Comparison of ENCODE assay signal across 30 mouse cellular contexts in genomic region chr19:45207153-45207552, GRCm38 (mm10). TPM values are rescaled to one million over a fixed set of nuclear protein-coding genes. Genes with fewer than 3 reads are reported as not detected.
A peak's percentile ranks its signal among the peaks of the same experiment; 100 is the strongest.
DNase-seq lines count a peak whose midpoint lies in the region; ATAC-seq and TF ChIP-seq lines count a peak whose summit lies in the region.
"Had no signal": no experiment of that assay in that cellular context is flagged by ENCODE, and none has a peak within 500 bp of the region (broad histone marks: within the 10 kb centered on the region; RNA-seq: fewer than 3 reads in every experiment).

No protein-coding gene starts in this region.

- no peak for ATAC-seq in heart, embryonic 12.5 days (ENCODE audit: insufficient number of reproducible peaks, low FRiP score)
- ATAC-seq in kidney, embryonic 16.5 days (ENCODE audit: low FRiP score, low TSS enrichment) = no peak
- ATAC-seq in kidney, embryonic 15.5 days (replicated peaks; ENCODE audit: low FRiP score) = no peak
- ATAC-seq in stomach, embryonic 16.5 days (ENCODE audit: insufficient read depth, low FRiP score) = no peak
- no peak for ATAC-seq in stomach, postnatal 0 days (ENCODE audit: low FRiP score, low TSS enrichment)
- no peak for ATAC-seq in liver, embryonic 12.5 days
- ATAC-seq: CD4-positive, CD25-positive, alpha-beta regulatory T cell, adult 4 months; forebrain, embryonic 16.5 days; inflammation-experienced regulatory T-cells, adult 6 months; Patski had no signal

- no peaks in the 10 kb centered on the region for H3K36me3 ChIP-seq in heart, embryonic 12.5 days
- no peaks in the 10 kb centered on the region for H3K36me3 ChIP-seq in kidney, embryonic 16.5 days (ENCODE audit: insufficient read depth, low read length)
- H3K36me3 ChIP-seq in kidney, embryonic 15.5 days = no peaks in the 10 kb centered on the region
- H3K36me3 ChIP-seq in stomach, embryonic 16.5 days (ENCODE audit: control insufficient read depth, insufficient read depth, low read length) = no peaks in the 10 kb centered on the region
- no peaks in the 10 kb centered on the region for H3K36me3 ChIP-seq in stomach, postnatal 0 days (ENCODE audit: control insufficient read depth, insufficient read depth, low read length)
- H3K36me3 ChIP-seq in liver, embryonic 12.5 days = no peaks in the 10 kb centered on the region
- H3K36me3 ChIP-seq: G1E; limb, embryonic 15.5 days; liver, embryonic 15.5 days; neural tube, embryonic 12.5 days had no signal

- H3K27me3 ChIP-seq in heart, embryonic 12.5 days (replicated peaks) = peaks cover 11% of the 10 kb centered on the region; the same call in 1 of the 2 replicates
- H3K27me3 ChIP-seq in kidney, embryonic 16.5 days (ENCODE audit: insufficient read depth, low read length) = no peaks in the 10 kb centered on the region; the same call in 1 of the 2 replicates
- peaks cover 9% of the 10 kb centered on the region; the same call in 1 of the 2 replicates for H3K27me3 ChIP-seq in kidney, embryonic 15.5 days
- H3K27me3 ChIP-seq in stomach, embryonic 16.5 days (ENCODE audit: control insufficient read depth, insufficient read depth, low read length) = peaks cover 5% of the 10 kb centered on the region; the same call in 1 of the 2 replicates
- H3K27me3 ChIP-seq in stomach, postnatal 0 days (ENCODE audit: control insufficient read depth, insufficient read depth, low read length) = no peaks in the 10 kb centered on the region
- peaks cover 53% of the 10 kb centered on the region for H3K27me3 ChIP-seq in liver, embryonic 12.5 days (replicated peaks)

- intact Hi-C loops in heart, postnatal 14 days (cut with DNase I) = no loop called here

- DNase-seq in heart, postnatal 14 days = no peak
- DNase-seq in stomach, postnatal 0 days (ENCODE audit: low spot score) = no peak
- DNase-seq: adrenal gland, adult 2 months; cerebellum, adult 11-12 months; cerebellum, postnatal 10 days; gastrocnemius, postnatal 14 days; kidney, adult 18-20 months; kidney, postnatal 10 days; left cerebral cortex, postnatal 4 days; midbrain, embryonic 14.5 days; right cerebral cortex, postnatal 14 days; thymus, adult 2 months had no signal

- no peak for TF ChIP-seq CTCF in stomach, postnatal 0 days (IDR thresholded peaks at IDR 0.05; ENCODE audit: low read depth)

- TF ChIP-seq EP300 in stomach, postnatal 0 days (optimal IDR thresholded peaks at IDR 0.05) = no peak

- 94% methylated on average over 15 of the region's 15 CpGs for WGBS in heart, embryonic 12.5 days
- 94% methylated on average over 15 of the region's 15 CpGs for WGBS in kidney, embryonic 16.5 days
- 94% methylated on average over 15 of the region's 15 CpGs for whole genome bisulfite sequencing in kidney, embryonic 15.5 days
- 93% methylated on average over 15 of the region's 15 CpGs for WGBS in stomach, embryonic 16.5 days
- 94% methylated on average over 15 of the region's 15 CpGs for WGBS in stomach, postnatal 0 days
- WGBS in liver, embryonic 12.5 days (ENCODE audit: insufficient replicate concordance) = 75% methylated on average over 15 of the region's 15 CpGs

- H3K4me2 ChIP-seq in heart, embryonic 12.5 days = no peak overlapping the region
- no peak overlapping the region for H3K4me2 ChIP-seq in kidney, embryonic 16.5 days (replicated peaks; ENCODE audit: low read depth, low read length)
- no peak overlapping the region for H3K4me2 ChIP-seq in kidney, embryonic 15.5 days
- H3K4me2 ChIP-seq in stomach, embryonic 16.5 days (ENCODE audit: low read depth, low read length) = no peak overlapping the region
- no peak overlapping the region for H3K4me2 ChIP-seq in stomach, postnatal 0 days (replicated peaks; ENCODE audit: low read depth)
- no peak overlapping the region for H3K4me2 ChIP-seq in liver, embryonic 12.5 days
- H3K4me2 ChIP-seq: neural tube, embryonic 12.5 days had no signal

- peak overlapping the region; percentile 36; the same call in 1 of the 2 replicates for H3K27ac ChIP-seq in heart, embryonic 12.5 days (ENCODE audit: poor library complexity, severe bottlenecking)
- H3K27ac ChIP-seq in kidney, embryonic 16.5 days (ENCODE audit: low read length) = 0 out of 2 replicates have a peak overlapping the region, but pooled peaks have one; percentile 70
- H3K27ac ChIP-seq in kidney, embryonic 15.5 days = no peak overlapping the region
- H3K27ac ChIP-seq in stomach, embryonic 16.5 days (ENCODE audit: low read length) = peak overlapping the region; percentile 42
- no peak overlapping the region for H3K27ac ChIP-seq in stomach, postnatal 0 days (replicated peaks)
- H3K27ac ChIP-seq in liver, embryonic 12.5 days = no peak overlapping the region
- H3K27ac ChIP-seq: hindbrain, embryonic 14.5 days; liver, embryonic 15.5 days; neural tube, embryonic 12.5 days had no signal

- H3K4me3 ChIP-seq in heart, embryonic 12.5 days = no peak overlapping the region
- no peak overlapping the region for H3K4me3 ChIP-seq in kidney, embryonic 16.5 days (ENCODE audit: low read length)
- H3K4me3 ChIP-seq in kidney, embryonic 15.5 days (replicated peaks) = no peak overlapping the region
- no peak overlapping the region for H3K4me3 ChIP-seq in stomach, embryonic 16.5 days (replicated peaks; ENCODE audit: low read length)
- H3K4me3 ChIP-seq in stomach, postnatal 0 days (ENCODE audit: low read depth, low read length) = no peak overlapping the region
- no peak overlapping the region for H3K4me3 ChIP-seq in liver, embryonic 12.5 days
- H3K4me3 ChIP-seq: liver, embryonic 15.5 days; neural tube, embryonic 12.5 days had no signal

- H3K4me1 ChIP-seq in heart, embryonic 12.5 days (replicated peaks) = peaks cover 12% of the 10 kb centered on the region
- H3K4me1 ChIP-seq in kidney, embryonic 16.5 days (ENCODE audit: insufficient read depth, low read length) = peaks cover 10% of the 10 kb centered on the region
- H3K4me1 ChIP-seq in kidney, embryonic 15.5 days = peaks cover 14% of the 10 kb centered on the region
- peaks cover 4% of the 10 kb centered on the region for H3K4me1 ChIP-seq in stomach, embryonic 16.5 days (ENCODE audit: control insufficient read depth, insufficient read depth, low read length)
- no peaks in the 10 kb centered on the region for H3K4me1 ChIP-seq in stomach, postnatal 0 days (replicated peaks; ENCODE audit: control insufficient read depth, insufficient read depth)
- H3K4me1 ChIP-seq in liver, embryonic 12.5 days = no peaks in the 10 kb centered on the region
- H3K4me1 ChIP-seq: liver, embryonic 15.5 days; neural tube, embryonic 12.5 days had no signal

- peaks cover 10% of the 10 kb centered on the region for H3K9me3 ChIP-seq in heart, embryonic 12.5 days (replicated peaks)
- H3K9me3 ChIP-seq in kidney, embryonic 16.5 days (ENCODE audit: low read length) = peaks cover 3% of the 10 kb centered on the region; the same call in 1 of the 2 replicates
- H3K9me3 ChIP-seq in kidney, embryonic 15.5 days (replicated peaks) = no peaks in the 10 kb centered on the region
- H3K9me3 ChIP-seq in stomach, embryonic 16.5 days (replicated peaks; ENCODE audit: control insufficient read depth, low read length) = no peaks in the 10 kb centered on the region
- no peaks in the 10 kb centered on the region for H3K9me3 ChIP-seq in stomach, postnatal 0 days (ENCODE audit: control insufficient read depth, low read length)
- 0 out of 2 replicates have a peak, but pooled peaks cover 8% of the 10 kb centered on the region for H3K9me3 ChIP-seq in liver, embryonic 12.5 days (replicated peaks)
- H3K9me3 ChIP-seq: G1E; limb, embryonic 15.5 days; liver, embryonic 15.5 days; neural tube, embryonic 12.5 days had no signal

- H3K9ac ChIP-seq in heart, embryonic 12.5 days = no peak overlapping the region
- H3K9ac ChIP-seq in kidney, embryonic 16.5 days (replicated peaks; ENCODE audit: low read length) = no peak overlapping the region
- H3K9ac ChIP-seq in kidney, embryonic 15.5 days = no peak overlapping the region
- H3K9ac ChIP-seq in stomach, embryonic 16.5 days (ENCODE audit: low read length) = no peak overlapping the region
- no peak overlapping the region for H3K9ac ChIP-seq in stomach, postnatal 0 days (ENCODE audit: low read length)
- H3K9ac ChIP-seq in liver, embryonic 12.5 days = no peak overlapping the region
- H3K9ac ChIP-seq: hindbrain, embryonic 14.5 days; limb, embryonic 15.5 days; liver, embryonic 15.5 days; neural tube, embryonic 12.5 days had no signal

RNA-seq across cellular contexts. Expression of gene Lbx1, which starts 28.5 kb away (rescaled TPM):
- polyA plus RNA-seq in heart, embryonic 12.5 days (2016; fragmentation: Nextera tagmentation; extraction: Ambion mirVana) = not detected in 2 replicates
- not detected for total RNA-seq in heart, postnatal 14 days (2021)
- not detected in 2 replicates for polyA plus RNA-seq in kidney, embryonic 16.5 days (2015; fragmentation: Nextera tagmentation; extraction: Ambion mirVana)
- polyA plus RNA-seq in kidney, embryonic 15.5 days (2015; fragmentation: Nextera tagmentation; extraction: Ambion mirVana) = 0.06 and 0.14 TPM in 2 replicates
- not detected in 2 replicates for polyA plus RNA-seq in stomach, embryonic 16.5 days (2015; fragmentation: Nextera tagmentation; extraction: Ambion mirVana)
- 0.04 TPM in 1 of 2 replicates, not detected in the other for polyA plus RNA-seq in stomach, postnatal 0 days (2015; fragmentation: Nextera tagmentation; extraction: Ambion mirVana)
- polyA plus RNA-seq in liver, embryonic 12.5 days (2016; fragmentation: Nextera tagmentation; extraction: Ambion mirVana) = 0.07 and 0.08 TPM in 2 replicates
- total RNA-seq: G1E; heart, postnatal 10 days; layer of hippocampus, postnatal 10 days; left cerebral cortex, adult 8-10 months; left cerebral cortex, postnatal 4 days had no signal
- polyA plus RNA-seq: adrenal gland, adult 2 months; CD4-positive, CD25-positive, alpha-beta regulatory T cell, adult 4 months; cortical plate, adult 2 months; forebrain, embryonic 16.5 days; G1E; inflammation-experienced regulatory T-cells, adult 6 months; liver, embryonic 15.5 days; Patski; thymus, adult 2 months had no signal

RNA-seq across cellular contexts. Expression of gene Tlx1, which starts 56.7 kb away (rescaled TPM):
- 0.40 and 0.50 TPM in 2 replicates for polyA plus RNA-seq in heart, embryonic 12.5 days (2016; fragmentation: Nextera tagmentation; extraction: Ambion mirVana)
- total RNA-seq in heart, postnatal 14 days (2021) = under 1 TPM; 0.22 to 0.27 TPM
- not detected in 2 replicates for polyA plus RNA-seq in kidney, embryonic 16.5 days (2015; fragmentation: Nextera tagmentation; extraction: Ambion mirVana)
- polyA plus RNA-seq in kidney, embryonic 15.5 days (2015; fragmentation: Nextera tagmentation; extraction: Ambion mirVana) = not detected in 2 replicates
- polyA plus RNA-seq in stomach, embryonic 16.5 days (2015; fragmentation: Nextera tagmentation; extraction: Ambion mirVana) = 1.1 and 3.5 TPM in 2 replicates
- polyA plus RNA-seq in stomach, postnatal 0 days (2015; fragmentation: Nextera tagmentation; extraction: Ambion mirVana) = not detected in 2 replicates
- not detected in 2 replicates for polyA plus RNA-seq in liver, embryonic 12.5 days (2016; fragmentation: Nextera tagmentation; extraction: Ambion mirVana)
- total RNA-seq: adrenal gland, adult 2 months; gastrocnemius, postnatal 14 days; layer of hippocampus, postnatal 10 days; left cerebral cortex, adult 8-10 months; left cerebral cortex, postnatal 4 days had no signal
- polyA plus RNA-seq: adrenal gland, adult 2 months; CD4-positive, CD25-positive, alpha-beta regulatory T cell, adult 4 months; cortical plate, adult 2 months; forebrain, embryonic 16.5 days; G1E; inflammation-experienced regulatory T-cells, adult 6 months; liver, embryonic 15.5 days; midbrain, embryonic 14.5 days; Patski had no signal

Comparison
In these comparisons a context has a peak if more than half of its experiments do, and no peak if none do; other contexts are left out.
1. H3K27ac ChIP-seq: peak in heart, embryonic 12.5 days (single experiment), kidney, embryonic 16.5 days (single experiment) and stomach, embryonic 16.5 days (single experiment); none in kidney, embryonic 15.5 days (single experiment), stomach, postnatal 0 days (single experiment) and liver, embryonic 12.5 days (single experiment).